Mouse (Mus musculus) kidney, adult 2 months (tissue): ENCODE measurements around the gene Cacna1d.

Source experiments
- CTCF ChIP-seq: fragments of 200-500 bp; conservative IDR thresholded peaks from 2 replicates; pipeline ENCODE4 v1.5.1; 2011; ENCODE audit warnings: low read depth, mild to moderate bottlenecking, control low read depth, low read length, moderate library complexity, mixed read lengths; ENCODE audit not compliant: insufficient read depth, insufficient read length
- POLR2A ChIP-seq: fragments of 200-500 bp; IDR thresholded peaks from one replicate; pipeline ENCODE4 v1.6.1; 2011; ENCODE audit warnings: low read depth, low read length, control low read depth

GRCm38 (mm10) chr14:30343740-30344139 lies 147.5 kb downstream of the Cacna1d start:
- no peak for TF ChIP-seq CTCF
- TF ChIP-seq POLR2A = no peak
